Mouse (Mus musculus) lung, adult 2 months (tissue): ENCODE measurements around the gene Ift122.

Source experiments
- CTCF ChIP-seq: fragments of 200-500 bp; IDR thresholded peaks from 2 replicates; pipeline ENCODE4 v1.5.1; 2011; ENCODE audit warnings: mild to moderate bottlenecking, low read length, control low read depth; ENCODE audit not compliant: insufficient read depth
- POLR2A ChIP-seq: fragments of 200-500 bp; IDR thresholded peaks from 2 replicates; pipeline ENCODE4 v1.6.1; 2011; ENCODE audit warnings: low read depth, mild to moderate bottlenecking, control low read depth, low read length, borderline replicate concordance; ENCODE audit errors: extremely low read depth

- TF ChIP-seq CTCF (no peak), POLR2A (no peak)
These were observed 110.4 kb downstream of the Ift122 start for GRCm38 (mm10) chr6:115963656-115964055.
